Mouse (Mus musculus) kidney, postnatal 14 days (tissue): Measurements from ENCODE around the gene Dgcr6.

Experiments used
- DNase-seq: peaks from one replicate; pipeline ENCODE4 v3.0.0; 2022; ENCODE audit warnings: mixed read lengths

The Dgcr6 gene

DNA sequence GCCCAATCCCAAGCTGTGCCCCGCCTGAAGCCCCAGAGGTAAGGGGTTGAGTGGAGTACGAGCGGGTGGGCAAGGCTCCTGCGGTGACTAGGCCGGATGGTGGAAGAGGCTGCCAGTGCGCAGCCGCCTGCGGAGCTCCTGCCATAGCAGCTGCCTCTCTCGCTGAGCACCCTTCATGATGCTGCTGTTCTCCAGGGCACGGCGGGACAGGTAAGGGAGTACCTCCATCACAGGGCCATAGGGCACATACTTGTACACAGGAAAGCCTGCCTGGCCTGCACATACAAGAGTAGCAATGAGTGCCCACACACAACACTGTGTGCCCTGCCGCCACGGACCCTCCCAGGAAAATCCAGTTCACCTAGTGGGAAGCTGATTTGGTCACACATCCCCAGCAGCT lies 19.4 kb downstream of the Dgcr6 start:
- no peak for DNase-seq

DNA sequence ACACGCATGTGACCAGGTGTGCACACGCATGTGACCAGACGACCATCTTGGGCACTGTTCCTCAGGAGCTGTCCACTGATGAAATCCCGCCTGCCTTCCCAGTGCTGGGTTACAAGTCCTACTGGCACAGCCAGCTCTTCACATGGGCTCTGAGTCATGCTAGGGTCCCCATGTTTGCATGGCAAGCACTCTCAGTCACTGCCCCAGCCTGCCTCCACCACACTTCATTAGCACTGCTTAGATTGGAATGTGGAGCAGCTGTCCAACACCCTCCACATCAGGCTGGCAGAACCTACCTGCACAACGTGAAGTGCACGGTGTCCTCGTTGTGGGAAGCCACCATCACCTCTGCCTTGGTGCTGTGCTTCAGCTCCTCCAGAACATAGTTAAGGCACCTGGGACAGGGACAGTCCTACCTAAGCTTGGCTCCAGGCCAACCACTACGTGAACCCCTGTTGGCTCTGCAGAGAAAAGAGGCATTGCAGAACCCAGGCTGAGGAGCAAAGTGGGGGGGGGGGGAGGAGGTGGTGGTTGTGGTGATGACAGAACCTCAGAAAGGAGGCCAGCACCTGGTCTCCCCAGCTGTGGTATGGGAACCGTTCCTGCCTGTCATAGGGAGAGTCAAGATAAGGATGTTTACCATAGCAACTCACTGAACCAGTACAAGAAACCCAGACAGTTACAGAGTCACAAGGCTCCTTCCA lies 20.8 kb downstream of the Dgcr6 start:
- no peak for DNase-seq

DNA sequence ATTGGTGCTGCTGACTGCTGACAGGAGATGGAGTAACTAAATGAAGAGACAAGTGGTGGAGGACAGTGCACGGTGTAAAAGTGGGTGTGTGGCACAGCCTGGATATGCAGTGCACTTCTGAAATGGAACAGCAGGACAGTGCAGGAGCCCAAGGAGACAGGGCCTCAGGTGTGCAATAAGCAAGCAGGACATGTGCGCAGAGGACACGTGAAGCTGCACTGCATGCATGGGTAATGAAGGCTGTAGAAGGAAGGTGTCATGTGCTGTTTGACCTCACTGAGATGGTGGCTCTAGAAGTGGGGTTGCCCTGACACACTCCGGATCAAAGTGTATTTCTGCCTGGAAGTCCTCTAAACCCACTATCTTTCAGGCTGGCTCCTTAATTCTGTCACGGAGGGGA lies 22.0 kb downstream of the Dgcr6 start:
- no peak for DNase-seq

DNA sequence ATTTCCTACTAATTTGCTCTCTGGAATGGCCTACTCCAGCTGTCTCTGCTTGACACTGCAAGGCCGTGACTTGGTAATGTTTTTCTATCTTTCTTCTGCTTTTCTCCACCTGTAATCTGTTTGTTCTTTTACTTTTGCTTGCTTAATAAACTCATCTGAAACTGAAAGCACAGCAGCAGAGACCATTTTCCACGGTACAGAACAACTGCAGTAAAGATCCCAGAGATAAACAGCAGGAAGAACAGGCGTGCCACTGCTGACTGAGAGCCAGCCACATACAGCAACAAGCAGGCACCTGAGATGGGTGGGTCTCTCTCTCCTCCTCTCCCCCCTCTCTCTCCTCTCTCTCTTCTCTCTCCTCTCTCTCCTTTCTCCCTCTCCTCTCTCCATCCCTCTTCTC lies 22.5 kb downstream of the Dgcr6 start:
- DNase-seq = no peak

DNA sequence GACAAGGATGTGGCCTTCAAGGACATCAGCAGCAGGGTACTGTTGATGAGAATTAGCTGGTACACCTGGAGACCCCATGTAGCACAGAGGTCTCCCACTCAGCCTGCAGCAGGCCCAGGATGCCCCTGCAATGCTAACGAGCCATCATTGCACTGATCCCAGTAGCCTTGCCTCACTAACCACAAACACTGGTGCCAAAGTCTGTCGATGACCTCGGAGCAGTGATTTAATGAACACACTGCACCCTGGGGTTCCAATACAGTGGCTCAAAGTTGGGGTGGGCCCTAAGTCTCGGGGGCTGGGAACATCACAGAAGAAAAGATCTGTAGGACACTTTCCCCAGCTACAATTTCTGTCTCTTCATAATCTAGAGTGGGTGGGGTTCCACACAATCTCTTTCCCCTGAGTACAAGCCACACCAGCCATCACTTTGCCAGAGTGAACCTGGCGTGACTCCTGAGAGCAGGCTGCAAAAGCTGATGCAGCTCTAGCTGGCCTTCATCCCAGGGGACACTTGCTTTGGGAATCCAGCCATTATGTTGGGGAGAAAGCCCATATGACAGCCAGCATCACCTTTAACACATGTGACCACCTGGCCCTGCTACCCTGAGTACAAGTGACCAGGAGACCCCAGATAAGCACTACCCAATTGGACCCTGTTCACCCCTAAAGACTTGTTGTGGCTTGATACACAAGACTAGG lies 25.8 kb downstream of the Dgcr6 start:
- no peak for DNase-seq

DNA sequence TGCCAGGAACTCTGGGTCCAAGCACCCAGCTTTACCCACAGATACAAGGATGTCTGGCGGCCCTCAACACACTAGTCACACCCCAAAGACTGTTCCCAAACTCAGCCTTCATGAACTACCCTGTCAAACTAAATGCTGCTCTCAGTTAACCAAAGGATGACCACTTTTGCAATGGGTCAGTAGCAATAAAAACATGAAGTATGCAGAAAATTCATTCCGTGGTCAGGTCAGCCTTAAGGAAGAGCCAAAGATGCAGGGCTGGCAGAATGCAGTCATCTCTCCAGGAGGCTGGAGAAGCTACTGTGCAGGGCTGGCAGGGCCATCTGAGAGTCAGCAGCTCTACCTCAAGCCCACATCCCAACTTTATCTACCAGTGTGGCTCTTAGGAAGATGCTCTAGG lies 26.6 kb downstream of the Dgcr6 start:
- DNase-seq = no peak

DNA sequence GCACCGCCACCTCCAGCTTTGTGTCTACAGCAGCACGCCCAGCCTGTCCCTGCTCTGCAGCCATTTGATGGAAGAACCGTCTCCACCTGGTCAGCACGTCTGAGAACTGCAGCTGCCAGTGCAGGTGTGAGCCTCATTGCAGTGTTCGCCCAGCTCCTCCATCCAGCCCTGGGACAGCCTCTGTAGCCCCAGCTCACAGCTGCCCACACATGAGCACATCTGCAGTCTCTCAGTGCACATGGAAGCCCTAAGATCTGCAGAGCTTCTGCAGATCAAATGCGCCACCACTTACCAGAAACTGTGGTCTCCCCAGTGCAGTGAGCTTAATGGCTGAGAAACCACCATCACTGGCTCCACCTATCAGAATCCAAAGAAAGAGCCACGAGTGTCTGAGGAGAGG lies 27.5 kb downstream of the Dgcr6 start:
- DNase-seq = no peak

DNA sequence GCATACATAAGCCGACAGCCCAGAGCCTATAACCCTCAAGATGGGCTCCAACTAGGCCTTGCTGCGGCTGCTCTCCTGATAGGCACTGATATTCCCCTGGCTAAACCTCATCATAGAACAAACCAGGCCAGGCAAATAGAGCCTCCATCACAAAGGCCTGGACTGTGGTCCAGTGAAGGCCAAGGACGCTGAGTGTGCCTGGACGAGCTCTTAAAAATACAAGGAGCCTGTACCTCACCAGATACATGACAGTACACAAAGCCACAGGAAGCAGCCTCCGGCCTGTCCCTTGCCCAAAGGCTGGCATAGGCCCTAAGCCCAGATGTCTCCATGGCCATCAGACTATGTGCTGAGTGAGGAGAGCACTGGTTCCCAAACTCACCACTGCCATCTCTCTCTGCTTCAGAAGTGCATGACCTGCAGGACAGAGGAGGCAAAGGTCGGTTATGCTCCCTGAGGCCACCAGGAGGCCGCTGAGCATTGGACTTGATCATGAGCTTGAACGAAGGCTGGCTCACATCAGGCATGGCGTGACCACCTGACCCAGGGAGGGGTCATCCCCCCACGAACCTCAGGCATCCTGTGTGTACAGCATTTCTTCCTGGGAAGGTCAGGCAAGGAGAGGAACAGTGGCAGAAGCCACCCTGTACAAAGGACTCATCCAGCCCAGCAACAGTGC lies 28.6 kb downstream of the Dgcr6 start:
- peak; percentile 67 for DNase-seq

DNA sequence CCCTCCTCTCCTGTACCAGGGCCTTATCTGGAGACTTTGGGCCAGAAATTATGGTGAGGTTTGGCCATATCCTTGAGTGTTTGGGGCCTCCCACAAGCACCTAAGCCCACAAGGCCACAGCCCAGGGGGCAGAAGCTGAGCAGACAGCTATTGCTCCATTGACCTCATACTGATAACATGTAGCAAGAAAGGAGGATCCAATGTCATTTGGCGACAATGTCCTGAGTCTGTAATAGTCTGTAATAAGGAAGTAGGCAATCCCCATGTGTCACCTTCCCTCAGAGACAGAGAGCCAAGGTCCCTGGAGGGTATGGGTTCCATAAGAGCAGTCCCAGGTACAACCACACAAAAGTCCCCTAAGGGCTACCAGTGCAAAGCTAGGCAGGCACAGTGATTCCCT lies 29.6 kb downstream of the Dgcr6 start:
- DNase-seq = no peak

DNA sequence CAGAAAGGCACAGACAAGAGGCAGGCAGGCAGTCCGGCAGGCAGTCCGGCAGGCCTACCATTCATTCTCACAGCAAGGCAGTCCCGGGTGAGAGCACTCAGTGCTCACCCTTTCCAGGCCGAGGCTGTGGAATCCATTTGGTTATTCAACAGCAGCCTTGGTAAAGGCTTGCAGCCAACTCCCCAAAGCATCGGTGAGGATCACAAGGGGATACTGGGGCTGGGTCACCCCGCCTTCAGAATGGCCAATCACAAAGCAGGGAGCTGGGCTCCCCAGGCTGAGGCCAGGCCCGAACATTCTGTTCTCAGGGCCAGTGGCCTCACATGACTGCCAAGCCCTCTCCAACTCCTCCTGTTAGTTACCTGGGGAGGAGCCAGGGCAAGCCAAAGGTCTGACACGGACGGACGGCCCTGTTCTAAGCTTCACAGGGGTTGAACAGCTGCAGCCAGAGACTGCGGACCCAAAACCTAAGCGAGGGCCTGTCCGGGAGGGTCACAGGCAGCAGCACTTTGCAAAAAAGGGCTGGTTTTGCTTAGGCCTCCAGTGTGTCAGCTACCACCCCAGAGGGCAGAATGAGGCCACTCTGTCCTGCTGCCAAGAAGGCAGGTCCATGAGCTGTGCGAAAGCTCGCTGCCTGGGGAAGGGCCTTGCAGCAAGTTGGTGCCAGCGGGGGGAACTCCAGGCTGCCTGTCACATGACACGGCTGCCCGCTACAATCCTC lies 30.7 kb downstream of the Dgcr6 start:
- DNase-seq = peak; percentile 92

DNA sequence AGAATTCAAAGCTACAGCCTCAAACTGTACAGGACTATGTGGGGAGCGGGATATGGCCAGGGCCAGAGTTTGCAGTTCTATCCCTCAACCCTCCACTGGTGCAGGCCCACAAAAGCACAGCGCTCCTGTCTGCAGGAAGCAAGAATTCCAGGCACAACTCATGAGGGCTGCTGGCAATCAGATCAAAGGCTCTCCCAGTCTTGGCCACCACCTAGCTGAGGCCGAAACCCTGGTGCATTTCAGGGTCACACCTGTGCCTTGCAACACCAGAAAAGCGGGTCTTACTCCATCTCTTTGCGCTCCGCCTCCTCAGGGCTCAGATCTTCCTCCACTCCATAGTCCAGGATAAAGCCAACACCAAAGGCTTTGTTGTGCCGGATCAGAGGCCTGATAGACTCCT lies 31.6 kb downstream of the Dgcr6 start:
- DNase-seq = peak; percentile 35

DNA sequence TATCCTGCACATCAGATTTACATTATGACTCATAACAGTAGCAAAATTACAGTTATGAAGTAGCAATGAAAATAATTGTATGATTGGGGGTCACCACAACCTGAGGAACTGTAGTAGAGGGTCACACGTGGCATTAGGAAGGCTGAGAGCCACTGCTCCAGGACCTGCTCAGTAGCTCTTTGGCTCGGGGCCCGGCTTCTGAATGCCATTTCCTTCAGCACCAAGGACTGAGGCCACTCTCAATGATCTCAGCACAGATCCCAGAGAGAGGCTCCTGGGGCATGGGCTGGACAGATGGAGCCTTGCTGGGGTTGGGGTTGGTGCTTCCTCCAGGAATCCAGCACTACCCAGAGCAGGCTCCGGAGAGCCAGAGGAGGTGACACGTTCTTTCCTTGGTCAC lies 34.4 kb downstream of the Dgcr6 start:
- DNase-seq = peak; percentile 36

DNA sequence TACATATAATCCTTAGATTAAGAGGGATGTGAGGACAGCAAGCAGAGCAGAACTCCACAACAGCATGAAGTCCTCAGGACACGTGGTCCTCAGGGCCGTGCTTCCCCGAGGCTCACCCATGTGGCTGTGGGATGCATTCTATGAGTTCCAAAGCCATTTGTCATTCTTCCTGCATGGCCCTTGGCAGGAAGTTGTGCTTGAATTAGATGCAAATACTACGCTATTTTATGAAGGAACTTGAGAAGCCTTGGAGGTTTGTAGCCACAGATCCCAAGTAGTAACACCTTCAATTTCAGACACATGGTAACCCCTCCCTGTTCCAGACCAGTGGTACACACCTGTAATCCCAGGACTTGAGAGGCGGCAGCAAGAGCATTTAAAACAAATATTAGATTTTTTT lies 43.7 kb downstream of the Dgcr6 start:
- no peak for DNase-seq

DNA sequence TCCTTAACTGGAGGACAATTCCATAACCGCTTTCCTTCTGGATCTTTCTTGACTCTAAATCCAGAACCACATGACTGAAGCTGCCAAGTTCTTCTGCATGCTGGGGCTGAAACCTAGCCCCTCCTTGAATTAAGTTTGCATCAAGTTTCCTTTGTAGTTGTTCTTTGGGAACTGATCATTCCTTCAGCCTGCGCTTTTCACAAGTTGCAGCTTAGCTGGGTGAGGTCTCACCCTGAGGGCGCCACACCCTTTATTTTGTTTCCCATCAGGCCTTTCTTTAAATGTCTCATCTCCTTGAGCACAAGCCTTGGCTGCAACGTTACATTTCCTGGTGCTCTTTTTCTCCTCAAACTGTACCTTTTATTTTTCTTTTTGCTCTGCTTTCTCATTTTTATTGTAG lies 50.2 kb downstream of the Dgcr6 start:
- no peak for DNase-seq

DNA sequence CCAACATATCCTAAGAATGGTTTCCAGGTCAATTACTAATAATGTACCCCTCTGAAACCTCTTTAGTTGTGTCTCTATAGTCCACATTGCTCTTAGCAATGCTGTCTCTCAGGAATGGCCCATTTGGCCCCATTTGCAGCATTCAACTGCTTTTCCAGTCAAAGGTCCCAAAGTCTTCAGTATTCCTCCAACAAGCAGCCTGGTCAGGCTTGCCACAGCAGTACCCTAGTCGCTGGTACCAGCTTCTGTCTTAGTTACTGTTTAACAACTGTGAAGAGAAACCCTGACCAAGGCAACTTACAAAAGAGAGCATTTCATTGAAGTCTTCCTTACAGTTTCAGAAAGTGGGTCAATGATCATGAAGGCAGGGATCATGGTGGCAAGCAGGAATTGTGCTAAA lies 50.7 kb downstream of the Dgcr6 start:
- DNase-seq = peak; percentile 42

DNA sequence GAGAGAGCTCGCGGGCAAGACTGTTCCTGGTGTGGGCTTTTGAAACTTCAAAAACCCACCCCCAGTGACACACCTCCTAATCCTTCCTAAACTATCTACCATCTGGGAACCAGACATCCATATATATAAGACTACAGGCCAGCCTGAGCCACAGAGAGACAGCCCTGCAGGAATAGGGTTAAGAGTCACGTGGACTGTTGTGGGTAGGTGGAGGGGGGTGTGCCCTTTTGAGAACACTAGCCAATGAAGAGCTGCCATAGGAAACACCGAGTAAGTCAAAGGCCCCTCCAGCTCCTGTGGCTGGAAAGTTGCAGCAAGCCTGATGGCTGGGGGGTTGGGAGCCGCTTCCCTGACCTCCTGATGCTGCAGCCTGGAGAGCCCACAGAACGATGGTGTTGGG lies 51.1 kb downstream of the Dgcr6 start:
- DNase-seq = no peak

DNA sequence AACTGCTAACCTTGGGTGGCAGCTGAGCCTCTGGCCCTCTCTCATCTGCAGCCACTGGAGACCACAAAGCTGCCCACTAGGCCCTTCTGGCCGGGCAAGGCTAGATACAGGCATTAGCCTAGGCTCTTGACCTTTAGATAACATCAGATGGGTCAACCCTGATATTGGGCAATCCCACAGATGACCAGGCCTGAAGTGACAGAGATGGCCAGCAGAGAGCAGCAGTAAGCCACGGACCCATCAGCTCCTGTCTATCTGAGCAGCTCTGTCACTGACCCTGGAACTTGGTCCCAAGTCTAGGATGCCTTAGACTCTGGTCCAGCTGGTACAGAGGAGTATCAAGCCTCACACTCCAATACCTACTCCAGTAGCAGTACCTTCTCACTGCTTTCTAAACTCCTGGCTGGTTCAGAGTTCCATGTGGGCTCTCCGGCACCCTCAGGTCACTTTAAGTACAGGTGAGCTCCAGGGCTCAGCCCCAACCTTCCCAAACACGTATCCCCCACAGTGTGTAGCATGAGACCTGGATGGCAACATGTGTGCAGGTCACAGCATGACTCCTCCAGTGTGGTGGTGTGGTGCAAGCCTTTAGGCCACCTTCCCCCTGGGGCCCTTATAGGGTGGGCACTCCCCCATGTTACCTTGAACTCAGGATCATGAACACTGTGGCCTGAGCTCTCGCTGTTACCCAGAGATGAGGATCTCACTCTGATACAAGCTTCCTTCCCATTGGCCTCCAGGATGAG lies 55.7 kb downstream of the Dgcr6 start:
- peak; percentile 83 for DNase-seq

DNA sequence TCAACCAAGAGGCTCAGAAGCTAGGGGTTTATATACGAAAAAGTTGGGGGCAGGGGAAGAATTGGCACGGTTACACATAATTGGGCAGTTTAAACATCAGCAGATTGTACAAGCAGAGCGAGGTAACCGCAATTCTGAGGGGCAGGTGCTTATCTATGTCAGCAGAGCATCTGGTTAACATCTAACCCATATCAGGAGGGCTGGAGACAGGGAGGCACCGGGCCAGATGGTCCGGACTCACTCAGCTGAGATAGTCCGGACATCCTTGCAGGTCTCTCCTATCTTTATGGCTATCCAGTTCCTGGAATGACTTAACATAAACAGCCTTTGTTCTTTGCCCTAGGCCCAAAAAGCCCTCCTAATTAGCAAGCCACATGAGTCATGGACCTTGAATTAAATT lies 58.4 kb downstream of the Dgcr6 start:
- DNase-seq = no peak

DNA sequence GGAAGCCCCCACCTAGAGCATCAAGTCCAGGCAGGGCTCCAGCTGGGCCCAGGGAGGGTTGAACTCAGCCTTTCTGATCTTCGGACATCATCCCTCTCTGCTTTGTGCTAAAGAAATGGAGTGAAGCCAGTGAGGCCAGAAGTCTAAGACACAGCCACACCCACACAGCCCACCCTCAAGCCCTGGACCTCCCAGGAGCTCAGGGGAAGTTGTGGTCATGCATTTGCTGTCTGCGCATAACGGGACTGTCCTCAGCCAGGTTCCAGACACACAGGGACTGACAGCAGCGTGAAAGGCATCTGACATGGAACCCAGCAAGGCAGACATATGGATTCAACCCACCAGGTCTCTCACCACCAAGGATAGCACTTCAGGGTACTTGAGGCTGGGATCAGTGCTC lies 63.8 kb downstream of the Dgcr6 start:
- DNase-seq = no peak

DNA sequence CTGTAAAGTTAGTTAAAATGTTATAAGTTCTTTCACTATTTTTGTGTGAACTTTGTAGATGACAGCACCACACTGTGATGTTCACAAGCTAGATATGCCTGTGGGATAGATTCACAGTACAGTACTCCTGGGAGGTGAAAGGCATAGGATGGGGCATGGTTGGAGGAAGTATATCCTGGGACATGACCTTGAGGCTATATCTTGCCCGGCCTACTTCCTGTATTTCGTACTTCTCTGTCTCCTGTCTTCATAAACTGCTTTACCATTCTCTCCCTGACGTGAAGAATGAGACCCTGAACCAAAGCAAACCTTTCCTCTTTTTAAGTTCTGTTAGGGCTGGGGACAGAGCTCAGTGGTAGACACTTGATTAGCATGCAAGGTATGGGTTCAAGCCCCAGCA lies 65.6 kb downstream of the Dgcr6 start:
- DNase-seq = no peak

DNA sequence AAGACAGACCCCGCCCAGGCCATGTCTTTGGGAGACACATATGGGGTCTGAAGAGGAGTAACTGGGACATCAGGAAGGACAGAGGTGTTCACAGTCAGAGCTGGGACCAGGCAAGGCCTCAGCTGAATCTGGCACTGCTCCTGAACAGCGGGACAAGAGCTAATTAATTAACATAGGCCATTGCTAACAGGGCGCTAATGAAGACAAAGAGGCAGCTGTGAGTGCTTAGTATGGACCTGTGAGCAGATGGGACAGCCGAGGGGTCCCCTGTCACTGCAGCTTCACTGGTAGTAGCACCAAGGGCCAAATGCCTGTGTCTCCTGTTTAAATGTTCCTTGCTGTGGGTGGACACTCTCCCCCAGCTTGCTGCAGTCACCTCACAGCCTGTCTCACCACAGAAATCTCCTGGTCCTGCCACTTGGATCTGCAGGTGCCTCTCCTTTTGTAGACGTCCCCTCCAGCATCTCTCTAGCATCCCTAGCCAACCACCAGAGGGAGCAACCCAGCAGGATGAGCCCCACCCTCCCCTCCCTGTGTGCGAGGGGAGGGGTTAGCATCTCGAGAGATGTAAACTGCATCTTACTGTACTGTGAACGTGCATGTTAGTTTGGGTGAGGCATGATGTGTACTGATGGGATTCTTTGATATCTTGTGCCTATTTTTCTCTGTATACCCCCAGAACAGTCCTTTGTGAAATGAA lies 66.5 kb downstream of the Dgcr6 start:
- peak; percentile 60 for DNase-seq
